Mouse (Mus musculus) myocyte (in vitro differentiated cells): ENCODE data around the gene Mul1.

ENCODE experiments used
- CEBPB ChIP-seq: IDR thresholded peaks from 2 replicates; pipeline ENCODE4 v1.6.1; 2011; ENCODE audit warnings: mild to moderate bottlenecking, moderate library complexity; ENCODE audit not compliant: poor library complexity, insufficient read depth, severe bottlenecking
- MAX ChIP-seq: IDR thresholded peaks from one replicate; pipeline ENCODE4 v1.6.1; 2011; ENCODE audit warnings: low read depth, mild to moderate bottlenecking, control low read depth
- MYOD1 ChIP-seq, 3 experiments: IDR thresholded peaks; one replicate each; pipeline ENCODE4 v1.6.1; 2011; ENCODE audit warnings: control low read depth in 2 of 3, low read depth in 2 of 3, mild to moderate bottlenecking in 2 of 3, moderate library complexity in 1 of 3; ENCODE audit not compliant: insufficient read length in 2 of 3, control insufficient read depth in 1 of 3
- POLR2A ChIP-seq: IDR thresholded peaks from one replicate; pipeline ENCODE4 v1.6.1; 2011; ENCODE audit warnings: low read depth, mild to moderate bottlenecking, control low read depth, moderate library complexity; ENCODE audit not compliant: insufficient read length
- POLR2AphosphoS2 ChIP-seq: IDR thresholded peaks from one replicate; pipeline ENCODE4 v1.6.1; 2011; ENCODE audit warnings: low read depth, control low read depth; ENCODE audit not compliant: insufficient read length
- TCF12 ChIP-seq: IDR thresholded peaks from one replicate; pipeline ENCODE4 v1.6.1; 2011; ENCODE audit warnings: mild to moderate bottlenecking, control low read depth; ENCODE audit not compliant: poor library complexity, insufficient read depth, severe bottlenecking
- USF1 ChIP-seq: IDR thresholded peaks from one replicate; pipeline ENCODE4 v1.6.1; 2011; ENCODE audit warnings: low read depth, mild to moderate bottlenecking, control low read depth, moderate library complexity

GRCm38 (mm10) chr4:138448872-138449615 lies 14.6 kb downstream of the Mul1 start:
- TF ChIP-seq POLR2A: no peak
- no peak for TF ChIP-seq TCF12
- TF ChIP-seq MAX: no peak
- TF ChIP-seq MYOD1 (IDR thresholded peaks at IDR 0.05; ENCODE audit: control insufficient read depth in 1 of 3, insufficient read length in 2 of 3, low read depth in 2 of 3): no peak
- TF ChIP-seq POLR2AphosphoS2: no peak
- no peak for TF ChIP-seq USF1
- TF ChIP-seq CEBPB: no peak
